Mouse (Mus musculus) thymus, postnatal 4 days (tissue): ENCODE measurements around the gene Rims1.

Source experiments
- DNase-seq: peaks from one replicate; pipeline ENCODE4 v3.0.0; 2021

Gene Rims1

DNA sequence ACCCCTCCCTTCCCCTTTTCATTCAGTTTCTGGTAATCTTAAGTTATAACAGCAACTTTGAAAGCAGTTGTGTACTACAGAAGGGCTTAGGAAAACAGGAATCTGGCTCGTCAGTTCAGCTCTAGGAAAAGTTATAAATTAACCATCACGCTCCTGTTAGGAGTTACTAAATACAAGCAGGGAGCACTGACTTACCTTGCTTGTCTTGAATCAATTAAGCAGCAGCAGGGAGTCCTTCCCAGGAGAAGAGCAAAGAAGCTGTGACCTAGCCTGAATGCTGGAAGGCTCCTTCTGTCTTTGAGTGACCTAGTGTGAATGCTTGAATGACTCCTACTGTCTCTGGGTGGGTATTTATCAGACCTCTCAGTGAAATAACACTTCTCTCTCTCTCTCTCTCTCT lies 490.3 kb downstream of the Rims1 start:
- DNase-seq = no peak

DNA sequence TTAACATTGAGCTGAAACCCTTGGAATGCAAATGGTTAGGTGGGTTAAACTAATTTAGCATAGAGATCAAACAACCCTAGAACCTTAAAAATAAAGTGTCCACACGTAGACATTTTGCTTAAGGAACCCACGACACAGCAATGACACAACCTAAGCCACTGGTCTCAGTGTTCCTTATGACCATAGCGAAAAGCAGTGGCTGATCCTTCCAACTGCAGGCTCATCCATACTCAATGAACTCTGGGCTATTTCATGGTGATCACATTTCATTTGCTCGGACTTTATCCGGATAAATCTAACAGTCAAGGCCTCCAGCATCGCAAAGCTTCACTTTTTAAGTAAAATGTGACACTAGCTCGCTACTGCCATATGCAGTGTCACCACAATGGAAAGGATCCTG lies 494.3 kb downstream of the Rims1 start:
- no peak for DNase-seq

DNA sequence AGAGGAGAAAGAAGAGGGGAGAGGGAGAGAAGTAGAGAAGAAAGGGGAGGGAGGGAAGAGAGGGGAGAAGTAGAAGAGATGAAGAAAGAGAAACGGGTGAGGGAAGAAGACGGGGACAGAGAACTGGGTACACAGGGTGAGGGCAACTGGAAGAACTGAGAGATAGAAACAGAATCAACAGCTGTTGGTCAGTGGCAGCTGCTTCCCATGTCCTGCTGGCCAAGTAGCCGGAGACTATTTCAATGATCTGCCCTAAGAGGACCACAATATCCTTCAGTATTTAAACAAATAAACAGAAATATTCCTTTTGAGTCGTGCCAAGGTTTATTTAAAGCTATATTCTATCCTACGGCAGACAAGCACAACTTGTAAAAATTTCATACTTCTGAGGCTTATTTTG lies 499.3 kb downstream of the Rims1 start:
- no peak for DNase-seq

DNA sequence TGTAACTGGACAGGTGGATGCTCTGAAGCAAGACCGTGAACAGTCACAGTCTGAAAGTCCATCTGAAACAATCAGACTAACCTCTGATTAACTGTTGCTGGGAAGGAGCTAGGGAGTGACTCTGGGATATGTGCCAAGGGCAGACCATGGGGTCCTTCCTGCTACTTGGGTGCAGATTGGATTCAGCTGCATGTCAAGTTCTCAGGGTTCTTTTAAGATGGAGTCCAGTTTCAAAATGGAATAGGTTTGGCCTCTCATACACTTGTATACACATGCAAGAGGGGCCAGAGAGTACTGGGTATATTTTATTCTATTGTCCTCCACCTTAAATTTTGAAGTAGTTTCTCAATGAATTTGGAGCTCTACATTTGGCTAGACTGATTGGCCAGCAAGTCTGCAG lies 499.9 kb downstream of the Rims1 start:
- DNase-seq = no peak

DNA sequence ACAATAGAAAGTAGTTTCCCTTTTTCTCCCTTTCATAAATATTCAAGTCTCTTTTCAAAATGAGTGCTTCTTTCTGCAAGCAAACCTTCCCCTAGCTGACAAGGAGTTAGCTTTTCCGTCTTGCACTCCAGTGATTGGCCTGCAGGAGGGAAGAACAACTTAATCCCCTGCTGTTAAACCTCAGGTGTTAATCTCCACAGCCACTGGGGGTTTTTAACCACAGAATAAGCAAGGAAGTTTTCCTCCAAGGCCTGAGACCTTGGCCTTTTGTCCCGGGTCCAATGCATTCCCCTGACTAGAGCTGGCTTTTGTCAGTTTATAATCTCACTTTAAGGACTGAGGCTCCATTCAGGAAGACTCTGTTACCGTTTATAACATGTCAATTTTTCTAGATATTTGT lies 511.8 kb downstream of the Rims1 start:
- no peak for DNase-seq

DNA sequence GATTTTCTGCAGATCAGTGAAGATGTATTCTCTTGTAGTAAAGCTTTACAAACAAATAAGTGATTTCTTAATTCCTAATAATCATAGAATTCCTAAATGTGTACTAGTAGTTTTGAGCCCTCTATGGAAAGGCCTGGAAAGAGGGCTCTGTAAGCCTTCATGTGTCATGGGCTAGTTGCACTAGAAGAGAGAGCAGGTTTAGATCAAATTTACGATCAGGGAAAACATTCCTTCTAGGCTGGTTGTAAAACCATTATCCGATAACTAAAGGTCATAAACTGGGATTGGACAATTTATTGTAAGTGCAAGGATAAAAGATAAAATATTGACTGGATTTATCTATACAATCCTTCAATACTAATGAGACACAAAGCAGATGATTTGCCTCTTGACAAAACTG lies 512.5 kb downstream of the Rims1 start:
- no peak for DNase-seq

DNA sequence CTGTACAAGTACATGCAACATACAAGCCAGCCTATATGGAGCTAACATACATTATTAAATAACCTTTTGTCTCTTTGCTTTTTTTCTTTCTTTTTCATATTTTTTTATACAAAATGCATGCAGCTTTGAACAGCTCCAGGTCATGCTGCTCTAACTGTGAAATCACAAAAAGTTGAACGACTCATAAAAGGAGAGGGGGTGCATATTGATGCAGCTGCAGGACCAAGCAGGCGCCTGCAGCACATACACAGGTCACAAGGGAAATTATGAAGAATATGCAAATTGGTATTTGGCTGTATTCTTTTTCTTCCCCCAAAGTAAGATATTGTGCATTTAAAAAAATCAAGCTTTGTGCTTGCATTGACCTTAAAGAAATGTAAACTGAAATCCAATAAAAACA lies 519.0 kb downstream of the Rims1 start:
- DNase-seq = no peak

DNA sequence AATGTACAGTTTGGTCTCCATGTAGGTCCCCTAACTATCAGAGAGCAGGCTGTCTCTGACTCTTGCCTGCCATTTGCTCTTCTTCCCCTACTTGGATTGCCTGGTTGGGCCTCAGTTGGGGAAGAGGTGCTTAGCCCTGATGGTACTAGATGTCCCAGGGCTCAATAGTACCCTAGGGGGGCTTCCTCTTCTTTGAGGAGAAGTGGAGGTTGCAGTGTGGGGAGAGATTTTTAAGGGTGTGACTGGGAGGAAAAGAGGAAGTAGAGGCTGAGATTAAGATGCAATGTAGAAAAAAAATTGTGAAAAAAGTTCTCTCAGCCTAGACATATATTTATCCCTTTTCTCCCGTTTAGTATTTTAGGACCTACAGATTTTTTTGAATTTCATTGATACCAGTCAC lies 525.8 kb downstream of the Rims1 start:
- DNase-seq = no peak

DNA sequence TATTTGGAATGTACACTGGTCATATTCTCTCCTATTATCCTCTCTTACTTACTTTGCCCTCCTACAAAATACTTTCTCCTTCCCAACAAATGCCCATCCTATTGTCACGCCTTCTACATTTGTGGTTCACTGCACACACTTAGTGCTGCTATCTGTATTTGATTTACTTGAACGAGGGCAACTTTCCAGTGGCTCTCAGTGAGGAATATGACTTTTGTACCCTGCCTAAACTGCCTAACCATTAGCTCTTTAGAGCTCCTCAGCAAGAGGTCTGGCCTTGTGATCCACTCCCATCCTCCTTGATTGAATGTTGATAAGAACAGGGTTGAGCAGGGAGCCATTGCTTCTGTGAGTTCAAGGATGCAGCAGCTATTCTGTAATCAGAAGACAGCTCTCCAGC lies 531.7 kb downstream of the Rims1 start:
- DNase-seq = no peak

DNA sequence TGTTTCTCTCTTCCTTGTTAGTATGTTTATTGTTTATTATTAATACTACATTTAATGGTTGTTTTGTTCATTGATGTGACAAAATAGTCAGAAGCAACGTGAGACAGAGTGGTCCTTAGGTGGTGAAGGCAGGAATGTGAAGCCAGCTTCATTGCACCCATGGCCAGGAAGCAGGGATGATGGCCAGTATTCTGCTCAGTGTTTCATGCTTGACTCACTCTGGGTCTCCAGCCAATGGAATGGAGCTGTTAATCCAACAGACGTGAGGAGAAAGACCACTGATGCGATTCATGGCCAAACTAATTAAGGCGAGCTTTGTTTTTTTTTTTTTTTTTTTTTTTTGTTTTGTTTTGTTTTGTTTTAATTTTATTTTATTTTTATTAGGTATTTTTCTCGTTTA lies 535.7 kb downstream of the Rims1 start:
- DNase-seq = no peak

DNA sequence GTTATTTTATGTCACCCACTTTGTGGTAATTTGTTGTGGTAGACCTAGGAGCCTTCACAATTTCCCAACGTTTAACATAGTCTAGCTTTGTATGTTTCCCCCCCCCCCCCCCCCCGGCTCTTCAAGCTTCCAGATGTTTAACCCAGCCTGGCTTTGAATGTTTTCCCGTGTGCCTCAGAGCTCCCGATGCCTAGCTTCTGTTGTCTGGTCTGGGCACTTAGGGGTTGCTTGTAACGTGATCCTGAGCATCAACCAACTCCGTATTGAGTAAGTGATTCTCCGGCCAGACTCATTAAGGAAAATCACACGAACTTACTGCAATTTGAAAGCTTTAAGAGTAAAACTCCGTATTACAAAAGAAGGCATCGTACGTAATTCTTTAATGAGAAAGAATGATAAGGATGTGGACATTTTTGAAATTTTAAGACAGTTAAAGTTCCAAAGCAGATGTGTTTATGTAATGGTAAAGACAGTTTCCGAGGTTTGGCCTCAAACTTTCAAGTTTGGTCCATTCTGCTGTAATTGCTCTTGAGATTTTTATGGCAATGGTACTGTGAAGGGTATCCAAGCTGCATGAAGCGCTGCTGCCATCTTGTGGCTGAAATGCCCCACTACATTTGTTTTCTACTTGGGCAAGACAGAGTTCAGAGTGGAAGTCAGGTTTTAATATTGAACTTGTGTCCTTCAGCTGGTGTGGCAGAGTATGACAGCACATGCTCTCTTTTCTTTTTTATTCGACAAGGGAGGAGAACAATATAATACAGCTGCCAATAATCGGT lies 537.0 kb downstream of the Rims1 start:
- DNase-seq = peak; percentile 78

DNA sequence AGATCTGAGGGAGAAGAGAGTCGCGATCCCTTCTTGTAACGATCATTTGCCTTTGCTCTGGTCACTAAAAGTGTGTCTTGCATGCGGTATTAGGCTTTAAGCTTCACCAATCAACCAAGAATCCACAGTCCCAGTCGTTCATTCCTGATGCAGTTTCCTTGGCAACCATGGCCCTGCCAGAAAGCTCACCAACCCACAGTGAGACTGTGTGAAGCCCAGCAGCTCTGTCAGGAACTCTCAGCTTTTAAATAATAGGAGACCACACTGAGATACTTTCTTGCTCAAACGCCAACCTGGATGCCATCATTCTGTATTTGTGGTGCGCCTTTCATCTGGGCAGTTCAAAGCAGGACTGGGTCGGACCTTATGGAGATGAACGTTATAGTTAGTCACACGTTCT lies 539.3 kb downstream of the Rims1 start:
- DNase-seq = no peak

DNA sequence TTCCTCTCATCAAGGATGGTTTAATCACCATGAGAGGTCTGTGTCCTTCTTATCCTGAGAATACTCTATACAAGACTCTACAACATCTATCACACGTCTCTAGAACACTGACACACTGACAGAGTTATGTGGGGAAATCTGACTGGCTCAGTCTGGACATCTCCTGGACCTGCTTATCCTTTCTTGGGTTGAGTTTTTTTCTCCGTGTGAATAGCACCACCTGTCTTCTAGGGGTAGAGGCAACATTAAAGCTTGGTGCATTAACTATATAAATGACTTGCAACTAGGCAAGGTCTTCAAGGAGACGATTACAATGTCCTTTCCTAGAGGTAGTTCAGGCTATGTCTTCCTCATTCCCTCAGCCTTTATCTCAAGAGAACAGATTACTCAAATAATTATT lies 540.3 kb downstream of the Rims1 start:
- no peak for DNase-seq

DNA sequence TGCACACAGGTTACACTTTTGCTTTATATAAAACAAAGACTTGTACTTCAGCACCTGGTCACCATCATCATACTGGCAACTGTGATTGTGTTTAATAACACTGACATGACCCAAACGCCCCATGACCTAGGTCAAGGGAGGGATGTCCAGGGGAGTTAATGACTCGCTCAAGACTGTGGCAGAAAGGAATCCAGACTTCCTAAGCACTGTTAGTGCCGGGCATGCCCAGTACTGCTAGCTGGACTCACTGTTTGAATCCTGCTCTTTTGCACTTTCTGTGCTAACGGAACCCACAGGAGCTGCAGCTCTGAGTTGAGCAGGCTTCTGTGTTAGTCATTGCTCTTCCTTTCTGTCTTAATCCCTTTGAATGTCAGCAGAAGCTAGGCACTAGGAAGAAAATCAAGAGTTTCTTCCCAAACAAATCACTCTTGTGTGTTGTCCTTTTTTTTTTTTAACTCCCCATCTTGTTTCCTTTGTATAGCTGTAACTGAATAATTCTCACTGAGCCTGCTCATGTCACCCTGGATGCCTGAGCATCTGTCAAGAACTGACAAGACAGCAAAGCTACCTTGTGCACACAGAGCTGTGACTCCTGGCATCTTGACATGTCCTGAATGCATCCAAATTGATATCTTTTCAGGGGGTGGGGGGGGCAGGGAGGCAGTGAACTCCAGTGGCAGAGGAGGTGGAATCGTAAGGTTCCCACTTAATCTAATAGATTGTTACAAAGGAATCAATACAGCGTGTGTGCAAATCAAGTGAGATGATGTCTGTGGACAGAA lies 543.4 kb downstream of the Rims1 start:
- no peak for DNase-seq

DNA sequence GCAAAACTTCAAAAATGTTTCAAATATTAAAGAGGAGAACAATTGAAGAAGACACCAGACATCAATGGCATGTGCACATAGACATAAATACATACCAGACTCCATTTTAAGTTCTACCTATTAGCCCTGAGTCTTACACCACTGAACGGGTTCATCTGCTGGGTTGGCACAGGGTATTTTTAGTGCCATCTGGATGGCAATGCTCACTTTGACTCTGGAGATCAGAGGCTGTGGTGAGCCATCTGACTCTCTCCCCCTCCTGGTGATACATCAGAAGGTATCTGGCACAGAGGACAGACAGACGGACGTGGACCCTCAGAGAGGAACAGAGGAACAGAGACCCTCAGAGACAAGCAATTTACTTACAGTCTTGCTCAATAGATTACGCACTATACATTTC lies 544.1 kb downstream of the Rims1 start:
- DNase-seq = no peak

DNA sequence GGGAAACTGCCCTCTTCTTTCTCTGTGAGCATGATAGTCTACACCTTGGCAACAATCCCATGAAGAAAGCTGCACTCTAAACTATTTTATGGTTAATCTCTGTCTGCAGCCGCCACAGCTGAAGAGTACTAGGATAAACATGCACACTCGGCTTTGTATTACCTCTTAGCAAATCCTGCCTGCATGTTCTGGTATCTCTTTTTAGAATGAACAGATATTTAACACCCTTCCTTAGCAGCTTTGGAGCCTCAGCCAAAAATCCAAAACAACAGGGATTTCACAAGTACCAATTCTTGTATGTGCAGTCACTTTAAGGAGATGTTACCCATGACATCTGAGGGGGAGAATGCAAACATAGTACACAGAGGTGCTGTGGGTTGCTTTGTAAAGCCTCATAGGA lies 545.5 kb downstream of the Rims1 start:
- DNase-seq = no peak

DNA sequence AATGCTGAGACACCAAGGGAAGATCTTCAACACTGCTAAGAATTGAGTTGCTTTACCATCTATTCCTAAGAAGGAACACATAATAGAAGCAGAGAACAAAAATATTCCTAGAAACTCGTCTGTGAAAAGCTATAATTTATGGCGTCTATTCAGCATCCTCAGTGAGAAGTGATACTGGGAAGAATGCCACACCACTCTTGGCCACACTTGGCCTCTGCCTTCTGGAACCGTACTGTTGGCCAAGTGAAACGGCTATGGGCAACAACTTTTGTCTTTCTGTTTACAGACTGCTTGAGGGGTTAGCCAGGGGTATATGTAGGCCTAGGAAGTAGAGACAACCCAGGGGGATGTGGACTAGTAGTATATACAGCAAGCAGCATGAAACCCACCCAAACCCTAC lies 547.4 kb downstream of the Rims1 start:
- no peak for DNase-seq

DNA sequence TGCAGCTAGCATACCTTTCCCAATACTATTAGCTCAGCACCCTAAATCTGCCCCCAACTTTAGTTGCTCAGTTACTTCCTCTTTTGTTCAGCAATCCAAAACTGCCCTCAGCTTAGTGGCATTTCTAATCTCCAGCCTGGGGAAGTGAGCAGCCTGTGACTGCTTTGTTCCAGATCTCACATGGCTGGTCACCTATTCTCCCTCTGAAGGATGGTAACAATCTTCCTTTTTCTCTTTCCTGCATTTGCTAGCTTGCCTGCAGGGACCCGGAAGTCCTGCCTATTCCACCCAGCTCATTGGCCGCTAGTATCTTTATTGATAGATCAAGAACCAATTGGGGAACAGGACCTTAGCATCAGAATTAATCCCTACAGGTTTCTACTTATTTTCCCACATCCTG lies 551.5 kb downstream of the Rims1 start:
- no peak for DNase-seq

DNA sequence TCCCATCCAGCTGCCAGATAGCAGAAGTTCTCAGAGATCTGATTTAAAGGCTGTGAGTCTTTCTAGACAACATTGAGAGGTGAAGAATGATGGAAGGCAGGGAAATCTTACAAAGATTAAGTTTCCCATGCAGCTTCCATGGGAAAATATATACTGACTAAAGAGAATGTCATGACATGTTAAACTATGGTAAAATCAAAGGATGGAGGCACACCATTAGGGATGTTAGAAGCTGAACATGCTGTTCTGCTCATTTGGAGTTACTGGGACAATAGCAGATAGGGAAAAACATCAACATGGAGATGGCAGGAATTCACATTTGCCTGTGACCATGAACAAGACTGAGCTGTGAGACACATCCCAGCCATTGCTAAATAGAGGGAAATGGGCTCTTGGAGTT lies 552.9 kb downstream of the Rims1 start:
- DNase-seq = no peak

DNA sequence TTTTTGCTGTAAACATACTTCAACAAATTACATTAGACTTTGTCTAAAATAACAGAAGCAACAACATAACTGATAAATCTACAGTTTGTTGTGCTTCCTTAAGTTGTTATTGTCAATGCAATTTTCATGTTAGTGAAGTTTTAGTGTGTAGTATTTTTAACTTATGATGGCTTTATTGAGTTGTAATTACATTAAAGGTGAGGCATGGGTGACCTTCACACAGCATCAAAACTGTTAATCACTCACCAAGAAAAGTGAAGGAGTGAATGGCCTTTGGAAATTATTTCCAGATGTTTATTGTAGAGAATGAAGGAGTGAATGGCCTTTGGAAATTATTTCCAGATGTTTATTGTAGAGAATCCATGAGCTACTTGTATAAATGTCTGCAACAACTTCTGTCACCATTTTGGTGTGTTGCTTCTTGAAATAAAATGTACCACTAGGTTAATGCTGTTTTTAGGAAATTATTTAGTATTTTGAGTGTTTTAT lies 556.9 kb downstream of the Rims1 start:
- no peak for DNase-seq

DNA sequence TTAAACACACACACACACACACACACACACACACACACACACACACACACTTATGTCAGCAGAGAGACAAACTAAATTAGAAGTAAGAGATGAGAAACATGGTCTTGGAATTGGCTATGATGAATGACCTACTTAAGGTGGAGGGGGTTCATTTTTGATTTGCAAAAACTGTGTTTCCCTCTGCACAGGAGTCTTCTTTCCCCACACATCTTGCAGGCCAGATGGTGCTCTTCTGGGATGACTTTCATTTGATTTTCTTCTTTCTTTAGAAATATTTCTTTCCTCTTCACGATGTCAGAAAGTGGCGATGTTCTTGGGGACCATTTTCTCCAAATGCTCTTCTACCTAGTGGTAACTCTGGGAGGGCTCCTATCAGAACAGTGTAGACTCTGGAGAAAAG lies 560.0 kb downstream of the Rims1 start:
- DNase-seq = no peak
